Mouse (Mus musculus): ENCODE measurements at regions not wholly inside any gene's neighbourhood (a gene's known extent, or its start where the extent isn't known, plus 50 kb on each side); places are given as distances from the start of the nearest gene placed in this dataset.
"Not testable (repeated sequence)": the region's sequence is repeated elsewhere in the genome, so short reads cannot be mapped to it uniquely, and the experiment has no call there.

- DNase-seq (ENCODE audit: extremely low spot score in 1 of 2, low spot score in 2 of 2), result no peak
- intact Hi-C loops (cut with DNase I), result no loop called here
Observed at GRCm38 (mm10) chr6:24384193-24384888, 130.5 kb downstream of the Iqub start.

GRCm38 (mm10) chr6:24379859-24380258, 135.0 kb downstream of the Iqub start:
- intact Hi-C loops (cut with DNase I), result no loop called here
- no peak for DNase-seq (ENCODE audit: extremely low spot score in 1 of 2, low spot score in 2 of 2)

- intact Hi-C loops (cut with DNase I), result no loop called here
- no peak for DNase-seq (ENCODE audit: extremely low spot score in 1 of 2, low spot score in 2 of 2)
Observed at GRCm38 (mm10) chr6:24376728-24377127, 138.1 kb downstream of the Iqub start.

GRCm38 (mm10) chr6:24373161-24373560, 141.7 kb downstream of the Iqub start:
- intact Hi-C loops (cut with DNase I), result no loop called here

GRCm38 (mm10) chr6:24371680-24372079, 143.2 kb downstream of the Iqub start:
- no peak for DNase-seq (ENCODE audit: extremely low spot score in 1 of 2, low spot score in 2 of 2)
- intact Hi-C loops (cut with DNase I), result no loop called here

More at GRCm38 (mm10) chr6:24373161-24373560, 141.7 kb downstream of the Iqub start:
- DNase-seq (ENCODE audit: extremely low spot score in 1 of 2, low spot score in 2 of 2), result no peak

- intact Hi-C loops (cut with DNase I), result loop anchor here (10.0 kb wide), 3 partner anchors 506 to 856 kb away; no protein-coding TSS in a partner anchor
- DNase-seq (ENCODE audit: extremely low spot score in 1 of 2, low spot score in 2 of 2), result peak in 1 of 2 experiments; percentile 37
Observed at GRCm38 (mm10) chr6:24350882-24351281, 164.0 kb downstream of the Iqub start.

GRCm38 (mm10) chr6:24348481-24349062, 166.3 kb downstream of the Iqub start:
- DNase-seq (ENCODE audit: extremely low spot score in 1 of 2, low spot score in 2 of 2), result no peak
- intact Hi-C loops (cut with DNase I), result no loop called here

- DNase-seq (ENCODE audit: extremely low spot score in 1 of 2, low spot score in 2 of 2), result peak in 1 of 2 experiments; percentile 53
Observed at GRCm38 (mm10) chr6:24347745-24348480, 167.0 kb downstream of the Iqub start.

GRCm38 (mm10) chr6:24342471-24342870, 172.4 kb downstream of the Iqub start:
- DNase-seq (ENCODE audit: extremely low spot score in 1 of 2, low spot score in 2 of 2), result no peak
- intact Hi-C loops (cut with DNase I), result no loop called here

More at GRCm38 (mm10) chr6:24347745-24348480, 167.0 kb downstream of the Iqub start:
- intact Hi-C loops (cut with DNase I), result no loop called here

GRCm38 (mm10) chr6:24342056-24342455, 172.8 kb downstream of the Iqub start:
- intact Hi-C loops (cut with DNase I), result no loop called here
- no peak for DNase-seq (ENCODE audit: extremely low spot score in 1 of 2, low spot score in 2 of 2)

GRCm38 (mm10) chr6:24340107-24340506, 172.2 kb upstream of the Slc13a1 start:
- DNase-seq (ENCODE audit: extremely low spot score in 1 of 2, low spot score in 2 of 2); intact Hi-C loops (cut with DNase I): not testable (repeated sequence)

GRCm38 (mm10) chr6:24325215-24325614, 157.3 kb upstream of the Slc13a1 start:
- intact Hi-C loops (cut with DNase I), result no loop called here
- DNase-seq (ENCODE audit: extremely low spot score in 1 of 2, low spot score in 2 of 2), result peak; percentile 26 to 29

- intact Hi-C loops (cut with DNase I), result loop anchor here (1.0 kb wide), 1 partner anchor 22 kb away; no protein-coding TSS in a partner anchor
- DNase-seq (ENCODE audit: extremely low spot score in 1 of 2, low spot score in 2 of 2), result peak in 1 of 2 experiments; percentile 5
Observed at GRCm38 (mm10) chr6:24324718-24325117, 156.8 kb upstream of the Slc13a1 start.

- intact Hi-C loops (cut with DNase I), result no loop called here
Observed at GRCm38 (mm10) chr6:24322371-24322770, 154.5 kb upstream of the Slc13a1 start.

GRCm38 (mm10) chr6:24318862-24319261, 151.0 kb upstream of the Slc13a1 start:
- no peak for DNase-seq (ENCODE audit: extremely low spot score in 1 of 2, low spot score in 2 of 2)
- intact Hi-C loops (cut with DNase I), result no loop called here

More at GRCm38 (mm10) chr6:24322371-24322770, 154.5 kb upstream of the Slc13a1 start:
- no peak for DNase-seq (ENCODE audit: extremely low spot score in 1 of 2, low spot score in 2 of 2)

GRCm38 (mm10) chr6:24310675-24311074, 142.8 kb upstream of the Slc13a1 start:
- DNase-seq (ENCODE audit: extremely low spot score in 1 of 2, low spot score in 2 of 2), result no peak
- intact Hi-C loops (cut with DNase I), result no loop called here

GRCm38 (mm10) chr6:24309810-24310209, 141.9 kb upstream of the Slc13a1 start:
- intact Hi-C loops (cut with DNase I), result no loop called here
- no peak for DNase-seq (ENCODE audit: extremely low spot score in 1 of 2, low spot score in 2 of 2)

GRCm38 (mm10) chr6:24301681-24302080, 133.8 kb upstream of the Slc13a1 start:
- DNase-seq (ENCODE audit: extremely low spot score in 1 of 2, low spot score in 2 of 2), result no peak
- intact Hi-C loops (cut with DNase I), result no loop called here

GRCm38 (mm10) chr6:24301146-24301545, 133.3 kb upstream of the Slc13a1 start:
- intact Hi-C loops (cut with DNase I), result no loop called here

More at GRCm38 (mm10) chr6:24301146-24301545, 133.3 kb upstream of the Slc13a1 start:
- no peak for DNase-seq (ENCODE audit: extremely low spot score in 1 of 2, low spot score in 2 of 2)

All from left cerebral cortex, postnatal 10 days (tissue).